Mouse (Mus musculus) kidney, postnatal 10 days (tissue): ENCODE results near the gene Fam133b.

Experiments used
- DNase-seq: peaks from one replicate; pipeline ENCODE4 v3.0.0; 2021; ENCODE audit warnings: mixed read lengths

Gene Fam133b

DNA sequence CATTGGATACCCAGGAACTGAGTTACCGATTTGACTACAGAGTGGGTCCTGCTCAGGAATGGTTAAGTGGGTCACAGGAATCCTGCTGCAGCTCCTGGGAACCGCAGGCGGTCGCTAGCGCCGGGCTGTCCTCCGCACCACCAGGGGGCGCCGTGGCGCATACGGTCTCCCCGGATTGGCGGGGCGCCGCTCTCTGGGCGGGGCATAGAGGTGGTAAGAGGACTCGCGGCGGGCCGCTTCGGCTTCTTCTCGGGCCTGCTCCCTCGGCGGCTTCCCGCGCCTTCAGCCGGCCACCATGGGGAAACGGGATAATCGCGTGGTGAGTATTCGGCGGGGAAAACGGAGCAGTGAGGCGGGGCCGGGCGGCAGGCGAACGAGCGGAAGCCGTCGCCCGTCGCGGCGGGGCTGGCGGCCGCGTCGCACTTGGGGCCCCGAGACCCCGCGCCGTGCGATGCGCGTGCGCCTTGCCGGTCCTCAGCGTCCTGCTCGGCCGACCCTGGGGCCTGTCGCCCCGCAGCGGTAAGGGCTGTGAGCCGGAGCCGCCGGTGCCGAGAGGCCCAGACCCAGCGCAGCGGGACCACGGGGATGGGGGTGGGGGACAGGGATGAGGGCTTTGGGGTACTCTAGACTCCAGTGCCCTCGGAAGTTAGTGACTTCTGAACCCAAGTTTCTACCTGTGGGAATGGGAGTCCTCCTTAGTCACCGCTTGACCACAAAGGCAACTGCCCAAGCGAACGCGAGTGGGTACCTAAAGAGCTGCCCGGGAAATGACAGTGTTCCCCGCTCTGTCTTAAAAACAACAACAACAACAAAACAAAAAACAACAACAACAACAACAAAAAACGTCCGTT lies at the start of gene Fam133b:
Fam133b (plus strand) TSS at position 205 of the 851 bp plus-strand sequence.
- DNase-seq: peak; percentile 98

DNA sequence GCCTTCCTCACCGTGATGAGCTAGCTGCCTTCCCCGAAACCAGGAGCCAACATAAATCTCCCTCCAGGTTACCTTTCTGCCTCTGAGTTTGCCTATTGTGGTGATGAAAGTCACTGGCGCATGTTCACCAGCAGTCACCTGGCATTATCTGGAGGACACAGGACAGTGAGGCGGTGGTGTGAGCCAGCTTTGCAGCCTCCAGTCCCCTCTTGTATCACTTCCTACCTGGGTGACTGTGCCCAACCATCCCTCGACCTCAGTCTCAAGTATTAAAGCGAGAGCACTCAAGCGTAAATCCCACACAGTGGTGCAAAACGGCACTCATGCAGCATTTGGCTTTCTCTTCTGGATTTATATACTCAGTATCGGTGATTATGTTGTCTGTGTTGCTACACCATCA lies 49.7 kb upstream of the Fam133b start:
- DNase-seq: no peak

DNA sequence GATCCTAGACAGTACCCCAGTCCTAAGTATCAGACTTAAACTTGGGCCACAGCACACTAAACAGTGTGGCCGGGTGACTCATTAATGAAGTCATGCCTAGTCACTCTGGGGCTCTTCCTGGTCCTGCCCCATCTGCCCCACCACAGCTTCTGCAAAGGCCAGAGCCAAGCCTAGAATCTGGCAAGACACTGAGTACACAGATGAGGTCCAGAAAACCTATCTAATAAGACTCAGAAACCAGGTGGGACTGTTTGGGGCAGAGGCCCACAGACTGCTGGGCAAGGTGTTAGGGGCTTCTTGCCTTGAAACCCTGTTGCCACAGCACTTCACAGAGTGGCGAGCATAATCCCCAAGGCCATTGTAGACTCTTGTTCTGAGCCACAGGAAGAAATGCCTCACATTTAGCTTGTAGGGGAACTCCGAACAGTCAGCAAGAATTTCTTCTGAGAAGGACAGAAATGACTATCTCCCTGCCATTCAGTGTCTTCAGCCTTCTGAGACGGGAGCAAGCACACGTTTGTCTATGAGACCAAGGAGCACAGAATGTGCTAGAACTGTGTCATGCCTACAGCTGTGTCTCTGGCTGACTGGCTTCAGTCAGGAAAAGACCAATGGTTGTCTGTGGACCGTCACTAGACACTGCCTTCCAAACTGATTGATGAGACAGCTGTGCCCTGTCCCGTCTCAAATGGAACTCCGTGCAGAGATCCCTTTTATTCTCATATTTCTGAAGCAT lies 49.0 kb upstream of the Fam133b start:
- DNase-seq: no peak

DNA sequence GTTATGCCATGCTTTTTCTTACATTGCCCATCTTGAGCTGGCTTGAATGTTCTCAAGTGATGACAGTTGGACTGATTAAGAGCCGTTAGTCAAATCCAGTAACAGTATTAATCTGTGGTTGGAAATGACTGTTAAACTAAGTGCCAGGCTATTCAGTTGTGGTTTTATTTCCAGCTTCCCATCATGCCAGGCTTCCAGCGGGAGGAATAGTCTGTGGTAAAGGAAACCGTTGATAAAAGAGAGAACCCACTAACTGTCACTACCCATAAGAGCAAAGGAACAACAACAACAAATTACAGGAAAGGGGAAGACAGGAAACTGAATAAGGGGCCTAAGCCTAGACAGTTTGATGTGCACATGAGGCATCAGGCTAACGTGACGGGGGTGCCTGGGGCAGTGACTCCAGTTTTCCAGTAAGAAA lies 46.1 kb upstream of the Fam133b start:
- no peak for DNase-seq

DNA sequence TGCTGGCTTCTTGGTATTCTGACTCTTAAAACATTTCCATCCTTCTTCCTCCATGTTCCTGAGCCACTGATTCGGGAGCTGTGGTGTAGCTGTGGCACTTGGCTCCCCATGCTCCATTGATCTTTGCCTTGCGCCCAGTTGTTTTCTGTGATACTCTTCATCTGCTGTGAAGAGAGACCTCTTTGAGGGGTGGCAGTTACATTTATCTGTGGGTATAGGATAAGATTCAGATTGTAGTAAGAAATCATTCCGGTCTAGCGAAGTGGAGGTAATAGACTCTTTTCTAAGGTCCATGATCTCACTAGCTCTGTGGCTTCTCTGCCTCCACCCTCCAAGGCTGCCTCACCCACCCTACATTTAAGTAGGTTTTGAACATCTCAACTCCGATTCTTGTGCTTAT lies 43.3 kb upstream of the Fam133b start:
- DNase-seq: no peak

DNA sequence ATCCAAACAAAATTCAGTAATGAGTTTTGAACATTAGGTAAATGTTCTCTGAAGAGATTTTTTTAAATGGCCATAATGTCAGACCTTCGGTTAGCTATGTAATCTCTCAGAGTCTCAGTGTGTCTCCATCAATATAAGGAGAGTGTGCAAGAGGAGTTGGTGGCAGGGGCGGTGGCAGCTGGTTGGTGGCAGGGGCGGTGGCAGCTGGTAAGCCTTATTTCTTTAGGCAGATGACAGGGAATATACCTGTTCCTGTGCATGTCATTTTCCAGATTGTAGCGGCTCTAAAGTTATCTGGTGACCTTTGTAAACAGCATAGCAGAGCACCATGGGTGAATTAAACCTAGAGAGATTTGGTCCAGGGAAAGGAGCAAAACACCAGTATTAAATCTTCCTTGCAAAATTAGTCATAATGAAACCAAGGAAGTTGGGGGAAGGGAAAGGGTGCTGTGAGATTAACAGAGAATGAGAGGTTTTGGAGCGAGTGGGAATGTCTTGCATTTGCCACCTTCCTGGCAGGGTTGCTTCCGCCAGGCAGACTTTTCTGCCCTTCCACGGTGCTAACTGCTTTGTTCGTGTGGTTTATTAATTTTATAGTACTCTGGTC lies 42.6 kb upstream of the Fam133b start:
- DNase-seq: no peak

DNA sequence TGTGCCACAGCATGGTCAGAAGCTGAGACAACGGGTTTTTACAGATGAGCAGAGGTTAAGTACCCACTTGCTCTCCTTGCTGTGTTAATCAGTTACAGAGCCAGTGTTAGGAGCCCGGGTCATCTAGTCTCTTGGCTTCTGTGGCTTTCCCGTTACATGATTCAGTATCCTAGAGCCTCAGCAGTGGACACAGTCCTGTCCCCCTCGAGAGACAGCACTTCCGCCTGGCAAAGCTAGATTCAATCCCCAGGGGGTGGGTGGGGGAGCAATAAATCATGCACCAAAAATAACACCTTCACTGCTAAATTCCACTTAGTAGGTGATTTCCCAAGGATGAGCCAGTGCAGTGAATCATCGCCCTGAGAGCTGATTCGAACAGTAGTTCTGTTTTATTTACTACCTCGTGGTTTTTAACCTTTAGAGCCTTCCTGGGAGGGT lies 42.0 kb upstream of the Fam133b start:
- peak; percentile 52 for DNase-seq

DNA sequence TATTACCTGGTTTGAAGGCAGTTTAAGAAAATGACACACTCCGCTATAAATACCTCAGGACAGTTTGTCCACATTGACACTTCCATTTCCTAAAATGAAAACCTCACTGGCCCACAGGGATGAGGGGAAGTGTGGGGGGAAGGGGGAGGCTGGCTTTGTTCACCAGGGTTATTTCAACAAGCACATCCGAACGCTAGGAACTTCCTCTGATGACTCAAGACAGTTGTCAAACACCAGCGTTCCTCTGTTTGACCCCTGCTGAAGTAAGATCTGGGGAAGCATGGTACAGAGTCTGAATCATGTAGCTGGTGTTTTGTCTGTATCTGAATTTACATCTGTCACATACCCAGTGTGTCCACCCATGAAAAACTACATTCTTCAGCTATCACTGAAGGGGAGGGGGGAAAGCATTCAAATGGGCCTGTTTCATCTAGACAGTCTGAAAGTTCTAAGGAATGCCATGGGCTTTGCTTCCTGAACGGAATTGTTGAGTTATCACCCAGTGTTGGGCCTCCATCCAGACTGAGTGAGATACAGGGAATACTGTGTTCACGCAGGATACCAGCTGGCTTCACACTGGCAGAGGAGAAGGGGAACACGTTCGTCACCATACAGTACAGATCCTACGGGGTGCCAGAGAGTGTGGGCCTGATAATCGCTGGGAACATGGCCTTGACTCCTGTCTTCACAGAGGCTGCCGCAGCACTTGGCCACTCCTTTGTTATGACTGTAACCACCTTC lies 40.9 kb upstream of the Fam133b start:
- peak; percentile 74 for DNase-seq

DNA sequence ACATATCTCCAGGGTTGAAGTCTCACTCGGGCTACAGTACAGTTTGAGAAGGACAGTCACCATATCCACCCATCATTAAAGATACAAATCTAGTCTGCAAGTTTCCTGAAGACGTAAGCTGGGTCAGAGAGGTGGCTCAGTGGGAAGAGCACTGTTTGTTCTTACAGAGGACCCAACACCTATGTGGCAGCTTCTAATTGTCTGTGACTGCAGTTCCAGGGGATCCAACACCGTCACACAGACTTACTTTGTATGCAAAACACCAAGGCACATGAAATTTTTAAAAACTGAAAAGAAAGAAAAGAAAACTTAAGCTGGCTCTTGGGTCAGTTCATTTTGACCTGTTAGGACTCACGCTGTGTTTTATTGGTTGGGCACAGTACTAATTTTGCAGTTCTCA lies 40.3 kb upstream of the Fam133b start:
- no peak for DNase-seq

DNA sequence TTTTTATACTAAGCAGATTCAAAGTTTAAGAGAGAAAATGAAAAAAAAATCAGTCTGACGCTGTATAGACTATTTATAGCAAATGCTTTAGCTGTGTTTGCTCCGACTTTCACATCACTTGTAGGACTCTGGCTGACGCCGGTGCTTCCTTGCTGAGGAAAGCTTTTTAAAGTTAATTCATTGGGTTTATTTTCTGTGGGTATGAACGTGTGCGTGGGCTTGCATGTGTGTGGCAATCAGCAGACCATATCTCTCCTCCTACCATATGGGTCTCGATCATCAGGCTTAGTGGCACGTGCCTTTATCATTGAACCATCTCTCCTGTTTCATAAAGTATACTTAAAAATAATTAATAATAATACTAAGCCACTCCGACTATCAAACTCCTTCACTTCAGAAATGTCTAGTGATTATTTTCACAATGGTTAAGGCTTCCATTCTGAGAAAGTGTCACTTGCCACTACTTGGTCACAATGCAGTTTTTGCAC lies 39.8 kb upstream of the Fam133b start:
- no peak for DNase-seq

DNA sequence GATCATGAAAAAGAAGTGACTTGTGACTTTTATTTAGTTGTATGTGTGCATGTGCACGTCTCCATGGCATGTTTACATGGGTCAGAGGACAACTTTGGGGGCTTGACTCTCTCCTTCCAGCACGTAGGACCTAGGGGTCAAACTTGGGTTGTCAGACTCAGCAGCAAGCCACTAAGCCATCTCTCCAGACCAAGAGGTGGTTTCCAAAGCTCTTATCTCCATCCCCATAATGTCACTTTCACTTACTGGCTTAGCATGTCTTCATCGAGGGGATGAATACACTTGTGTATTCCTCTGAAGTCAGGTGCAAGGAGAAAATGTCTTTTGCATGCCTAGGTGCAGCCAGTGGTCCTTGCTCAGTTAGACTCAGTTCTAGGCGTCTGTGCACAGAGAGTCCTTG lies 39.2 kb upstream of the Fam133b start:
- no peak for DNase-seq

DNA sequence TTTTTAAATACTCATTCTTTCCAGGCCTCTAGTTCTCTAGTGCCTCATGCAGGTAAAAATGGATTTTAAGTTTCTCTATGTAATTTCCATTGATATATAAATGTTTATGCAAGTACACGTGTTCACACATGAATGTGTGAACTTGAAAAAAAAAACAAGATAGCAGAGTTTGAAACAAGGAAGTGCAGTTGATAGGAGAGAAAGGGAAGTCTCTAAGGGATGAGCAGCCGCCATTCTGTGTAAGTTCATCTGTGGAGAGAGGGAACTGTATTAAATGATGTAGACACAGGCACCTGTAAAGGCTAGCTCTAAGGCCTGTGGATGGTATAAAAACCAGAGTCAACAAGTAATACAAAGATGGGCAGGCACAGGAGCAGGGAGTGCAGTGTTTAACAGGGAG lies 38.1 kb upstream of the Fam133b start:
- DNase-seq: no peak

DNA sequence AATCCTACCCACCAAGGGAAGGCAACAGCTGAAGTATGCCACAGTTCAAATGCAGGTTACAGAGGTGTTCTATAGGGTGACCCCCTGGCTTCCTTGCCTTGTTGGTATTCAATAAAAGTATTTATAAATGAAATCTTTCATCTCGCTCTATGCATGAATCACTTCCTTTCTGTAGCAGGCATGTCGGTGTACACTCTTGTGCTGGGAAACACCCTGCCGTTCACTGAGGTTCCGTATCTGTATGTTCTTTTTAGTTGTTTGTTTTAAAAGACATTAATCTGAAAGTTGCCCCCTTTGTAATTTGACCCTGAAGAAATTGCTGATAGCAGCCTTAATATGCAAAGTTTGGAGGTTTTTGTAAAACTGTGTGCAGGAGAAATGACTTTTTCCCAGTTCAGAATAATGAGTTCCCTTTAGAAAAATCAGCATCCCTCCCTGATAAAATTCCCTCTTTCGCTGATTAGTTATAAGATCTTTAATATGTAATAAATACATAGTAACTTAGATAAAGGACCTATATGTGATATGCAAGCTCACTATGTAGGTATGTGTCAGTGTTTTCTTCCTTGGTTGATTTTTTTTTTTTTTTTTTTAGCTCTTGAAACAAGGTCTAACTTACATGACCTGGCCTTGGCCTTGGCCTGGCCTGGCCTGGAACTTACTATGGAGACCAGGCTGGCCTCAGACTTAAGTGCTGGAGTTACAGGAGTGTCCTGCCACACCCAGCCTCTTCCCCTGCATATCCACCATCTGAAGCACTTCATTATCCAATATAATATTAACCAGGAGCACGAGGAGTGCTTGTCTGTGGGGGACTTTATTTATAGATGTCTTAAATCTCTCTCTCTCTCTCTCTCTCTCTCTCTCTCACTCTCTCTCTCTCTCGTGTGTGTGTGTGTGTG lies 34.9 kb upstream of the Fam133b start:
- DNase-seq: no peak

DNA sequence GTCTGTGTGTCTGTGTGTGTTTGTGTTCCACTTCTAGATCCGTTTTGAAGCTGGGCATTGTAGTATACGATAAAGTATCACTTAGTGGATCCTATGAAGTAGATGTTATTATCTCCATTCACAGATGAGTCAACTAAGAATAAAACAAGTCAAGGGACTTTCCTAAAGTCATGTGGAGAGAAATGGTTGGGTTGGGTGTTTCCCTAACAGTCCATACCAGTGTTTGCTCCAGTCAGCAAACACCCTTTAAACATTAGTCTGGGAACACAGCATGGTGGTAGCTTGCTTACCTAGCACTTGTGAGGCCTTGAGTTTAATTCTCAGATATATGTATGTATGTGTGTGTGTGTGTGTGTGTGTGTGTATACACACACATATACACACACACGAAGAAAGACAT lies 34.1 kb upstream of the Fam133b start:
- no peak for DNase-seq

DNA sequence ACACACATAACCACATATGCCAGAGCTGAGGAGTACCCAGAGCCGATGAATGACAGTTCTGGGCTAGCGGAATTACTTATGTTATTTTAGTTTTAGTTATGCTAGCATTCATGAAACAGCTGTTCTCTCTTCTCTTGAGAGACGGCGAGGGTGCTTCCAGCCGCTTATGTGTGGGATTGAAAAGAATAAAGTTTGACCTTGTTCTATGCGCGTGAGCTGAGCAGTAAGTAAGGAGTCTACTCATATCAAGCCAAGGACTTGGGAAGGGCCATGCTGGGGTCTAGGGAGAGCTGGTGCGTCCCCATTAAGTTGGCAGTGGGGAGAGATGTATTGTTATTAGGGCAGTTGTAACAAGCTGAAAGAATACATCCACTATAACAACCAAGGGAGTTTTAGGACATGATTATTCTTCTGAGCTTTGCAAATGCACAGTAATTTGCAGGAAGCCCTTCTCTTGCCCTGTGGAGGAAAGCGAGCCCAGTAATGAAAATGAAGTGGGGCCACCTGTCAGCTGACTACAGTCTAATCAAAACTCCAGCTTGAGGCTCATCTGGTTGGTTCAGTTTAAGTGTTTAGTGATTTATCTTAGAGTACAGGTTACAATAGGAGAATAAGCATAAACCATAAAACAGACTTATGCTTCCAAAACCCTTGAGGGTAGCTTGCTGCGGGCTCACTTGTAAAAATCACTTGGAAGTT lies 32.4 kb upstream of the Fam133b start:
- DNase-seq: no peak

DNA sequence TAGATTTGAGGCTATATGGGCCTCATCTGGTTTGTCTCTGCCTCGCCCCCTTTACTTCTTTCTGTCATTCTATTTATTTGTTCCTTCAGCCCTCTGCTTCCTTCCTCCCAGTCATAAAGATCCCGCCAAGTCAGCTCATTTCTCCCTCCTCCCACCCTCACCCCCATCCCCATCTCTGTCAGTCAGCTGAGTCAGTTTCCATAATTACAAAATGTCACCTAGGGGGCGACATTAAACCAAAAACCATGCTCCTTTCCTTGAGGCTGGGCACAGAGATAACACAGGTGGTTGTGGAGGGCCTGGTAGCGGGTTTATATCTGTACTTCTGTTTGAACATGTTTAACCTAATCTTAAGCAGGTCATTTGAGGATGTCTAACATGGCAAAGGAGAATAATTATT lies 31.0 kb upstream of the Fam133b start:
- no peak for DNase-seq

DNA sequence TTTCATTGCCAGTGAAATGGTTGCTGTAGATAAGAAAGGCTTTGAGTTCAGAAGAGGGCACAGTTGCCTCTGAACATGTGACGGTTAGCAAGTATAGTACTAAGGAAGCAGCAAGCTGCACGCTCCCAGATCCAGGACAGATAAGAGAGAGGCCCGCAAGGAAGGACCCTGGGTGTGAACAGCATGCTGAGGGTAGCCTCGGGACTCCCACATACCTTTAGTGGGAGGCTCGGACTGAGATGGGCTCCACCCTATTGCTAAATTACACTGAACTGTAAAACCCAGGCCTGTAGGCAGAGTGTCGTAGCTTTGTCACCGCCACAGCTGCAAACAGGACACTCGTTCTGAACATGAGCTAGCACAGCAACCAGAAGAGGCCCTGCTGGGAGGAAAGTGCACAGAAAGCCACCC lies 28.7 kb upstream of the Fam133b start:
- DNase-seq: no peak

DNA sequence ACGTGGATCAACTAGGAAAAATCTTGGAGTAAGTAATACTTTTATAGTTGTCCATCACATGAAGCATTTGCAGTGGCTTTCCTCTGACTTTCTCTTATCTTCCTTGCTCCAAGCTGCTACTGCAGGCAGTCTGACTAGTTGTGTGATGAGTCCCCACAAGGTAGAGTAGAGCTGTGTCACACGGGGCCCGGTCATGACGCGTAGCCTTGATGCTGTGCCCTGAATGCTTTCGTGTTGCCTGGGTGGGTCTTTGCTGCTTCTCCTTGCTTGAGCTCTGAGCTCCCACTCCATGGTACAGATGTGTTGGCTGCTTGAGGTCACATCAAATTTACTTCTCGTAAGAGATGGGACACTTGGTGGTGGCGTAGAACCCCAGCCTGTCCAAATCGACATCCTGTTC lies 28.2 kb upstream of the Fam133b start:
- DNase-seq: no peak

DNA sequence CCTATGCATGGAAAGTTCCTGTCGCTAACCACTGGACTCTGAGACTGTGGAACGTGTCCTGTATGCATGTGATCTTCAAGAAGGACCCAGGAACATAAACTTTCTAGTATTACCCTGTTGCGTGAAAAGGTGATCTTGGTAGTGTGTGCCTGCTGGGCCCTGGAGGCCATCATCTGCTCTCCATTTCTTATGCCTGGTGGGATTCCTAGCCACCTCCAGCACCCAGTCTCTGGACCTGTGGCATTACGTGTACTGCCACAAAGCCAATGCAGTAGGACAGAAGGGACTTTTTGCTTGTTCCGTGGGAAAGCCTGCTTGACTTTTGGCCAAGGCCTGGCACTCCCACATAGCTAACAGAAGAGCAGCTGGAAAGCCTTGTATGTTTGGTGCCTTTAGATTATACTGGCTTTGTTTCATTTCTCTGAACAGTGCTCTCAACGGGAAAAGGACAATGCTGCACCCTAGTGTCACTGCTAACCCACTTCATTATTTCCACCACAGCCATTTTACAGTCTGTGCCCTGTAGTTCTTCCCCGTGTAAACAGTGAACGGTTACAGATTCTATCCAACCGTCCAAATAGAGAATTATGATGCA lies 27.1 kb upstream of the Fam133b start:
- peak; percentile 66 for DNase-seq

DNA sequence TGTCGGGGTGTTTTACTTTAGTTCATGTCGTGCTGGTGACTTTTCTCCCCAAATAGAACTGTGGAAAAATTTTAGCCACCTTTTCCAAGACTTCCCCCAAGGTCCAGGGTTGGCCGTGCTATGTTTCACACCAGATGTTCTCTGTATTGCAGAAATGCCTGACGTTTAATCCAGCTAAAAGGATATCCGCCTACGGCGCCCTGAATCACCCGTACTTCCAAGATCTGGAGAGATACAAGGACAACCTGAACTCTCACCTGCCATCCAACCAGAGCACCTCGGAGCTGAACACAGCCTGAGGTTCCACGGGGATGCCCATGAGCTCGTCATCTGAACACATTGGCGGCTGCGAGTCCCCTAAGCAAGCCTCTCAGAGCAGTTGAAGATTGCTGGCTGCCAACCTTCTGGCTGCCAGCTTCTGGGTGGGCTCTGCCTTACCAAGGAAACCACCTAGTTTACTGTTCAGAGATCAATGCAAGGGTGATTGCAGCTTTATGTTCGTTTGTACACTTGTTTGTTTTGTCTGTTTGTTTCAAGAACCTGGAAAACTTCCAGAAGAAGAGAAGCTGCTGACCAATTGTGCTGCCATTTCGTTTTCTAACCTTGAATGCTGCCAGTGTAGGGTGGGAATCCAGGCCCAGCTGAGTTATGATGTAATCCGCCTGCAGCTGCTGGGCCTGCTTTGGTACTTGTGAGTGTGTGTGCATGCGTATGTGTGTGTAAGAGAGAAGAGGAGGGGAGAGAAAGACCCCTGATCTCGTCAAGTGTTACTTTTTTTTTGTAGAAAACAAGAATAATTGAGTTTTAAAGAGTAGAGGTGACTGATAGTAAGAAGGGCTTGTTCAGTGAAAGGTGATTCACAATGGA lies 22.9 kb upstream of the Fam133b start:
- no peak for DNase-seq
